Mouse (Mus musculus) C2C12 (cell line): ENCODE data around the gene Dnaja4. TPM values are rescaled to one million over a fixed set of nuclear protein-coding genes. Genes with fewer than 3 reads are reported as not detected.

Source experiments
- H3K27me3 ChIP-seq: one replicate; pipeline ENCODE4 v1.6.1; 2011; ENCODE audit not compliant: control insufficient read depth, insufficient read depth, insufficient read length
- H3K36me3 ChIP-seq: one replicate; pipeline ENCODE4 v1.6.1; 2011; ENCODE audit not compliant: control insufficient read depth, insufficient read depth
- H3K4me3 ChIP-seq: one replicate; pipeline ENCODE4 v1.5.1; 2011; ENCODE audit warnings: mild to moderate bottlenecking, control low read depth; ENCODE audit not compliant: poor library complexity, insufficient read depth, severe bottlenecking
- H3K79me2 ChIP-seq: one replicate; pipeline ENCODE4 v1.6.1; 2011; ENCODE audit not compliant: control insufficient read depth, insufficient read depth
- H3K79me3 ChIP-seq: one replicate; pipeline ENCODE4 v1.6.1; 2011; ENCODE audit warnings: low read depth, control low read depth
- H3ac ChIP-seq: one replicate; pipeline ENCODE3; 2011; ENCODE audit warnings: low read depth; ENCODE audit not compliant: control insufficient read depth, insufficient read length
- CEBPB ChIP-seq: IDR thresholded peaks from one replicate; pipeline ENCODE4 v1.6.1; 2011; ENCODE audit warnings: low read depth, mild to moderate bottlenecking, control low read depth, moderate library complexity
- CTCF ChIP-seq: IDR thresholded peaks from one replicate; pipeline ENCODE4 v1.5.1; 2011; ENCODE audit not compliant: control insufficient read depth, insufficient read depth, insufficient read length
- FOSL1 ChIP-seq: IDR thresholded peaks from one replicate; pipeline ENCODE4 v1.8.0; 2011; ENCODE audit warnings: mild to moderate bottlenecking, low read length; ENCODE audit not compliant: poor library complexity, insufficient read depth, severe bottlenecking
- MAX ChIP-seq: IDR thresholded peaks from one replicate; pipeline ENCODE4 v1.6.1; 2011; ENCODE audit warnings: mild to moderate bottlenecking, control low read depth
- MYOD1 ChIP-seq: IDR thresholded peaks from one replicate; pipeline ENCODE4 v1.6.1; 2011; ENCODE audit warnings: low read depth; ENCODE audit not compliant: control insufficient read depth, insufficient read length
- MYOG ChIP-seq: IDR thresholded peaks from one replicate; pipeline ENCODE4 v1.6.1; 2011; ENCODE audit not compliant: control insufficient read depth, insufficient read length; ENCODE audit errors: extremely low read depth
- USF1 ChIP-seq: IDR thresholded peaks from one replicate; pipeline ENCODE4 v1.6.1; 2011; ENCODE audit warnings: low read depth, mild to moderate bottlenecking, control low read depth, moderate library complexity
- polyA plus RNA-seq: library from polyadenylated mRNA; unstranded; fragments of >200 nt; fragmentation: generic; extraction: Trizol; gene quantifications from one replicate; pipeline ENCODE4 v1.2.1, GENCODE M21; 2012; ENCODE audit warnings: missing spikeins

Dnaja4 gene
- polyA plus RNA-seq, 1 experiment, result 7.1 TPM

- no peaks in the 10 kb centered on the region for H3K36me3 ChIP-seq
- H3K27me3 ChIP-seq, result peaks cover 17% of the 10 kb centered on the region
- TF ChIP-seq FOSL1 (no peak), MYOG (no peak), CEBPB (no peak), MYOD1 (no peak), MAX (no peak), CTCF (no peak), USF1 (no peak)
- no peaks in the 10 kb centered on the region for H3K79me2 ChIP-seq
- no peak overlapping the region for H3K4me3 ChIP-seq
- no peak overlapping the region for H3ac ChIP-seq
- H3K79me3 ChIP-seq, result no peaks in the 10 kb centered on the region
These were observed 53.7 kb downstream of the Dnaja4 start for GRCm38 (mm10) chr9:54752201-54752943.

DNA sequence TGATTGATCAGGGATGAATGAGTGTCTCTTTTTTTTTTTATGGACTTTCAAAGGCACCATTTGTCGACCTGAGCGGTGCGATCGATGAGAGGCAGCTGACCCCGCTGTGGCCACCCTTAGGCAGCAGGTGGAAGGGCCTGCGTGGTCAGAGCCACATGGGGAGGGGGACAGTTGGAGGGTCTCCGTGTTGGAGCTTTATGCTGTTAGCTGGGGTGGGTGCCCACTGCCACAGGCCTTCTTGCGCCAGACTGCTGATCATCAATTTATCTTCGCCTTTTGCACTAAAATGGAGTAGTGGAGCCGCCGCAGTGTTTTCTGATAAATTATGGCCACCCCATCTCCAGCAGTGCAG, 54.2 kb downstream of the Dnaja4 start:
- Histone ChIP-seq H3ac (no peak overlapping the region), H3K4me3 (no peak overlapping the region), H3K27me3 (peaks cover 17% of the 10 kb centered on the region), H3K79me2 (no peaks in the 10 kb centered on the region), H3K79me3 (no peaks in the 10 kb centered on the region), H3K36me3 (no peaks in the 10 kb centered on the region)
- no peak for TF ChIP-seq MYOG
- no peak for TF ChIP-seq USF1
- TF ChIP-seq CEBPB, result no peak
- no peak for TF ChIP-seq CTCF
- TF ChIP-seq MAX, result no peak
- TF ChIP-seq FOSL1, result no peak
- TF ChIP-seq MYOD1, result no peak

- H3K79me3 ChIP-seq, result no peaks in the 10 kb centered on the region
- H3K4me3 ChIP-seq, result no peak overlapping the region
- H3ac ChIP-seq, result no peak overlapping the region
- H3K36me3 ChIP-seq, result no peaks in the 10 kb centered on the region
- TF ChIP-seq FOSL1 (no peak), MAX (no peak), CTCF (no peak), MYOD1 (no peak), CEBPB (no peak), USF1 (no peak), MYOG (no peak)
- no peaks in the 10 kb centered on the region for H3K79me2 ChIP-seq
- peaks cover 54% of the 10 kb centered on the region for H3K27me3 ChIP-seq
These were observed 60.9 kb downstream of the Dnaja4 start for GRCm38 (mm10) chr9:54759592-54759991.

DNA sequence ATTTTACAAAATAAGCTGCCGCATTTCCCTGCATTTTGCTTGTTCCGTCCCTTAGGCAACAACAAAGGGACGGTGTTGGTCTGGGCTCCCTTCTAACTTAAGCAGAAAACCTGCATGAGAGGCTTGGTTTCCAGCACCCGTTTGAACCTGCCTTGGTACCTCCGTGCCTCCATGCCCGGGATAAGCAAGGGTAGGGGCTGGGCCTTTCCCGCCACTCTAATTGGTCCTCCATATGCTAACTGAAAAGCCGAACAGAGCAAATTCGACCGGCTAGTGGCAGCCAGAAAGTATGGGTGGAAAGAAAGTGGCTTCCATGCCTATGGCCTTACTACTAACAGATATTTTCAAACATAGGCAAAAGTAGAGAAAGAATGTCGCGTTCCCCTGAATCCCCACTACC, 65.4 kb downstream of the Dnaja4 start:
- no peak for TF ChIP-seq USF1
- no peak for TF ChIP-seq CTCF
- no peak for TF ChIP-seq MAX
- TF ChIP-seq FOSL1, result no peak
- TF ChIP-seq CEBPB, result no peak
- TF ChIP-seq MYOD1, result no peak
- no peak for TF ChIP-seq MYOG
- no peaks in the 10 kb centered on the region for H3K36me3 ChIP-seq
- H3K27me3 ChIP-seq, result peaks cover 85% of the 10 kb centered on the region

DNA sequence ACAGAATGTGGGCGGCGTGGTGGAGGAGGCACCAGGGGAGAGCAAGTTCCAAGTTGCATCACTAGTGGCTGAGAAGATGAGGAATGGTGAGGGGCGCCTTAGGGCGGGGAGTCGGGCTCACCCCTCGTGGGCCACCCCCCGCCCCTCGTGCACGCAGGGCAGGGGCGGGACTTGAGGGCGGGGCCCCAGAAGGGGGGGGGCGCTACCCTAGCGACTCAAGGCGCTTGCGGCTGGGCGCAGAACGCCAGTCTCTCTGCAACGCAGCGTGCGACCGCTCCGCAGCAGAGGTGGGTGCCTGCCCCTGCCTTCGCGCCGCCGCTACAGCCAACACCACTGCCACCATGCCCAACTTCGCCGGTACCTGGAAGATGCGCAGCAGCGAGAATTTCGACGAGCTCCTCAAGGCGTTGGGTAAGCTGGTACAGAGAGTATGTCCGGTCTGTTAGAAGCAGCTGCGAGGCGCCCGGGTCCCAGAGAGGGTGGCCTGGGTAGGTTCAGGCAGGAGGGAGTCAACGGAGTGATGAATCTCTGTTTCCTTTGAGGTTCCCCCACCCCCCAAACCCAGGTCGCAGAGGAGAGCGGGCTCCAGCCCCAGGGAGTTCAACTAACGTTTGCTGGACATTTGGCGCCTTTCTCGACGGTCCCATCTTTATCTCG, 66.0 kb downstream of the Dnaja4 start, which contains the start of gene Crabp1:
Gene Crabp1, plus strand, starts transcription at position 188 of the 657 bp plus-strand sequence.
- Histone ChIP-seq H3ac (no peak within 1 kb of the TSS), H3K4me3 (no peak within 1 kb of the TSS), H3K27me3 (peaks cover 89% of the 10 kb centered on the region), H3K79me2 (no peaks in the 10 kb centered on the region), H3K36me3 (no peaks in the 10 kb centered on the region), H3K79me3 (no peaks in the 10 kb centered on the region)
- TF ChIP-seq CEBPB (no peak), FOSL1 (no peak), MAX (no peak), USF1 (no peak), MYOD1 (no peak), CTCF (no peak), MYOG (no peak)

More for the DNA sequence above, 65.4 kb downstream of the Dnaja4 start:
- H3K4me3 ChIP-seq, result no peak overlapping the region
- no peak overlapping the region for H3ac ChIP-seq
- H3K79me2 ChIP-seq, result no peaks in the 10 kb centered on the region
- no peaks in the 10 kb centered on the region for H3K79me3 ChIP-seq
